Mouse (Mus musculus) MEL (cell line): Measurements from ENCODE around the gene Tubg2. TPM values are rescaled to one million over a fixed set of nuclear protein-coding genes. Genes with fewer than 3 reads are reported as not detected.
A peak's percentile ranks its signal among the peaks of the same experiment; 100 is the strongest.

Experiments
- DNase-seq: peaks from one replicate; pipeline ENCODE4 v3.0.0; 2011; ENCODE audit warnings: low read depth, low spot score
- H3K27ac ChIP-seq: 2 replicates; pipeline ENCODE4 v1.5.1; 2012; ENCODE audit warnings: low read depth, mild to moderate bottlenecking, control low read depth, low read length, moderate library complexity; ENCODE audit not compliant: control insufficient read depth
- H3K27me3 ChIP-seq, 2 experiments: fragments of 150-350 bp in 1 of 2; sonication (generic) in 1 of 2; 2 replicates each; pipeline ENCODE4 v1.6.1; 2012; ENCODE audit warnings: low read length in 2 of 2, mild to moderate bottlenecking in 2 of 2, improper control_type of control experiment in 1 of 2, moderate library complexity in 1 of 2; ENCODE audit not compliant: insufficient read depth in 2 of 2, control insufficient read depth in 1 of 2
- H3K36me3 ChIP-seq, 2 experiments: 2 replicates each; pipeline ENCODE4 v1.6.1; 2012 to 2014; ENCODE audit warnings: low read length in 2 of 2, improper control_type of control experiment in 1 of 2, inconsistent platforms in 1 of 2, mild to moderate bottlenecking in 1 of 2; ENCODE audit not compliant: insufficient read depth in 2 of 2, control insufficient read depth in 1 of 2
- H3K4me1 ChIP-seq, 2 experiments: fragments of 150-350 bp in 1 of 2; sonication (generic) in 1 of 2; 2 replicates each; pipeline ENCODE4 v1.6.1; 2012; ENCODE audit warnings: low read length in 2 of 2, improper control_type of control experiment in 1 of 2, mild to moderate bottlenecking in 1 of 2; ENCODE audit not compliant: insufficient read depth in 2 of 2, control insufficient read depth in 1 of 2
- H3K4me3 ChIP-seq, 2 experiments: fragments of 150-350 bp in 1 of 2; sonication (generic) in 1 of 2; 2 replicates each; pipeline ENCODE4 v1.5.1; 2012; ENCODE audit warnings: low read depth in 2 of 2, low read length in 2 of 2, mild to moderate bottlenecking in 2 of 2, moderate library complexity in 2 of 2, control low read depth in 1 of 2, improper control_type of control experiment in 1 of 2; ENCODE audit not compliant: control insufficient read depth in 1 of 2, insufficient read depth in 1 of 2
- H3K79me2 ChIP-seq: 2 replicates; pipeline ENCODE4 v1.6.1; 2012; ENCODE audit warnings: mild to moderate bottlenecking, low read length, moderate library complexity; ENCODE audit not compliant: control insufficient read depth, poor library complexity, insufficient read depth
- H3K9ac ChIP-seq: 2 replicates; pipeline ENCODE4 v1.6.1; 2012; ENCODE audit warnings: low read depth, mild to moderate bottlenecking, control low read depth, low read length, moderate library complexity; ENCODE audit not compliant: control insufficient read depth, poor library complexity, severe bottlenecking
- H3K9me3 ChIP-seq: fragments of 150-350 bp; sonication (generic); replicated peaks from 2 replicates; pipeline ENCODE4 v1.6.1; 2012; ENCODE audit warnings: mild to moderate bottlenecking, low read length, improper control_type of control experiment, moderate library complexity; ENCODE audit not compliant: insufficient read depth
- E2F4 ChIP-seq: IDR thresholded peaks from 2 replicates; pipeline ENCODE4 v1.6.1; 2011; ENCODE audit warnings: low read depth, low read length, improper control_type of control experiment, borderline replicate concordance
- ELF1 ChIP-seq: IDR thresholded peaks from 2 replicates; pipeline ENCODE4 v1.6.1; 2014; ENCODE audit warnings: low read depth, mild to moderate bottlenecking, inconsistent platforms, low read length, improper control_type of control experiment, moderate library complexity
- EP300 ChIP-seq, 2 experiments: IDR thresholded peaks; 2 replicates each; pipeline ENCODE4 v1.6.1; 2011; ENCODE audit warnings: improper control_type of control experiment in 2 of 2, low read length in 2 of 2, low read depth in 1 of 2, mild to moderate bottlenecking in 1 of 2
- ETS1 ChIP-seq: IDR thresholded peaks from 2 replicates; pipeline ENCODE4 v1.6.1; 2012; ENCODE audit warnings: low read depth, mild to moderate bottlenecking, inconsistent platforms, low read length, improper control_type of control experiment, moderate library complexity
- GATA1 ChIP-seq: IDR thresholded peaks from 2 replicates; pipeline ENCODE4 v1.6.1; 2011; ENCODE audit warnings: low read depth, low read length, improper control_type of control experiment
- JUND ChIP-seq: IDR thresholded peaks from 2 replicates; pipeline ENCODE4 v1.6.1; 2011; ENCODE audit warnings: low read depth, mild to moderate bottlenecking, improper control_type of control experiment, low read length
- KAT2A ChIP-seq: conservative IDR thresholded peaks from 2 replicates; pipeline ENCODE4 v1.6.1; 2012; ENCODE audit warnings: low read depth, low read length, improper control_type of control experiment, inconsistent platforms
- MAX ChIP-seq: IDR thresholded peaks from 2 replicates; pipeline ENCODE4 v1.6.1; 2011; ENCODE audit warnings: low read length, improper control_type of control experiment
- MAZ ChIP-seq: IDR thresholded peaks from 2 replicates; pipeline ENCODE4 v1.6.1; 2012; ENCODE audit warnings: low read depth, mild to moderate bottlenecking, inconsistent platforms, low read length, improper control_type of control experiment
- MEF2A ChIP-seq: IDR thresholded peaks from 2 replicates; pipeline ENCODE4 v1.6.1; 2014; ENCODE audit warnings: low read depth, mild to moderate bottlenecking, inconsistent platforms, low read length, improper control_type of control experiment; ENCODE audit not compliant: poor library complexity, insufficient replicate concordance, severe bottlenecking; ENCODE audit errors: extremely low read depth
- MXI1 ChIP-seq: IDR thresholded peaks from 2 replicates; pipeline ENCODE4 v1.6.1; 2011; ENCODE audit warnings: mild to moderate bottlenecking, low read depth, low read length, improper control_type of control experiment
- MYB ChIP-seq: IDR thresholded peaks from 2 replicates; pipeline ENCODE4 v1.6.1; 2011; ENCODE audit warnings: mild to moderate bottlenecking, low read depth, low read length, improper control_type of control experiment
- NELFE ChIP-seq: IDR thresholded peaks from 2 replicates; pipeline ENCODE4 v1.6.1; 2011; ENCODE audit warnings: low read depth, low read length, improper control_type of control experiment
- NRF1 ChIP-seq: IDR thresholded peaks from 2 replicates; pipeline ENCODE4 v1.6.1; 2014; ENCODE audit warnings: low read depth, mild to moderate bottlenecking, inconsistent platforms, low read length, improper control_type of control experiment, moderate library complexity; ENCODE audit not compliant: poor library complexity, insufficient read depth, severe bottlenecking
- POLR2A ChIP-seq, 2 experiments: IDR thresholded peaks; 2 replicates each; pipeline ENCODE4 v1.6.1; 2011 to 2012; ENCODE audit warnings: low read length in 2 of 2, mild to moderate bottlenecking in 2 of 2, control low read depth in 1 of 2, improper control_type of control experiment in 1 of 2, low read depth in 1 of 2, moderate library complexity in 1 of 2; ENCODE audit not compliant: control insufficient read depth in 1 of 2, insufficient read depth in 1 of 2, poor library complexity in 1 of 2
- POLR2AphosphoS2 ChIP-seq: IDR thresholded peaks from 2 replicates; pipeline ENCODE4 v1.6.1; 2011; ENCODE audit warnings: low read length, improper control_type of control experiment
- POLR2AphosphoS5 ChIP-seq: IDR thresholded peaks from 2 replicates; pipeline ENCODE4 v1.6.1; 2012; ENCODE audit warnings: low read depth, borderline replicate concordance, mild to moderate bottlenecking, inconsistent platforms, low read length, moderate library complexity, mixed read lengths
- TAL1 ChIP-seq: IDR thresholded peaks from 2 replicates; pipeline ENCODE4 v1.6.1; 2012; ENCODE audit warnings: mild to moderate bottlenecking, inconsistent platforms, low read length, moderate library complexity, mixed read lengths
- TBP ChIP-seq: IDR thresholded peaks from 2 replicates; pipeline ENCODE4 v1.8.0; 2011; ENCODE audit warnings: low read depth, low read length, improper control_type of control experiment
- TCF12 ChIP-seq: IDR thresholded peaks from 2 replicates; pipeline ENCODE4 v1.6.1; 2014; ENCODE audit warnings: low read depth, mild to moderate bottlenecking, inconsistent platforms, low read length, improper control_type of control experiment, moderate library complexity
- USF1 ChIP-seq: IDR thresholded peaks from 2 replicates; pipeline ENCODE4 v1.6.1; 2014; ENCODE audit warnings: low read depth, mild to moderate bottlenecking, inconsistent platforms, low read length, improper control_type of control experiment, moderate library complexity
- ZKSCAN1 ChIP-seq: IDR thresholded peaks from 2 replicates; pipeline ENCODE4 v1.6.1; 2012; ENCODE audit warnings: low read depth, mild to moderate bottlenecking, inconsistent platforms, low read length, improper control_type of control experiment, moderate library complexity
- polyA plus RNA-seq, 2 experiments: library from polyadenylated mRNA; stranded (reverse) in 1 of 2; unstranded in 1 of 2; fragments of >175 nt in 1 of 2; fragments of >200 nt in 1 of 2; gene quantifications; 2 replicates each; pipeline versions ENCODE4 v1.2.1 to v1.2.4; 2012; ENCODE audit warnings: low replicate concordance in 2 of 2, low read depth in 1 of 2; ENCODE audit not compliant: insufficient read length in 2 of 2, insufficient read depth in 1 of 2, missing spikeins in 1 of 2
- total RNA-seq: library from RNA; depleted of rRNA; stranded (reverse); fragments of 300-350 nt; gene quantifications from 2 replicates; pipeline ENCODE4 v1.2.3, GENCODE M21; 2012

The Tubg2 gene
- total and polyA plus RNA-seq, 3 experiments = not detected

- peak; percentile 37; the same call in 1 of the 2 replicates for TF ChIP-seq KAT2A
- peak; percentile 34; the same call in 1 of the 2 replicates for TF ChIP-seq NELFE
- no peak for TF ChIP-seq USF1
These were observed 33.9 kb downstream of the Tubg2 start (continued) for GRCm38 (mm10) chr11:101189495-101190180.

GRCm38 (mm10) chr11:101190181-101190912 lies 34.6 kb downstream of the Tubg2 start:
- H3K79me2 ChIP-seq = no peaks in the 10 kb centered on the region
- no peaks in the 10 kb centered on the region for H3K27me3 ChIP-seq
- H3K4me1 ChIP-seq = peaks cover 10 to 26% of the 10 kb centered on the region in 2 experiments
- peak overlapping the region; percentile 69 for H3K27ac ChIP-seq
- H3K4me3 ChIP-seq = no peak overlapping the region; a peak in 1 of 4 replicates
- peak overlapping the region; percentile 53 for H3K9ac ChIP-seq
- no peak for DNase-seq
- H3K9me3 ChIP-seq = no peaks in the 10 kb centered on the region
- peaks cover 0 to 23% of the 10 kb centered on the region in 2 experiments; a peak in 2 of 4 replicates for H3K36me3 ChIP-seq
- TF ChIP-seq ELF1 = no peak
- TF ChIP-seq GATA1 = no peak
- TF ChIP-seq MAX = peak; percentile 56
- peak; percentile 7; the same call in 1 of the 2 replicates for TF ChIP-seq KAT2A
- TF ChIP-seq MEF2A = no peak
- TF ChIP-seq MYB = no peak
- TF ChIP-seq JUND = 0 out of 2 replicates have a peak, but pooled peaks have one; percentile 9
- no peak for TF ChIP-seq POLR2AphosphoS5
- no peak for TF ChIP-seq ZKSCAN1
- 0 out of 2 replicates have a peak, but pooled peaks have one; percentile 0 for TF ChIP-seq USF1
- TF ChIP-seq ETS1 = no peak
- TF ChIP-seq NELFE = peak; percentile 10; the same call in 1 of the 2 replicates
- no peak for TF ChIP-seq EP300 (IDR thresholded peaks at IDR 0.05; ENCODE audit: low read depth in 1 of 2, low read length in 2 of 2)
- peak; percentile 4; the same call in 1 of the 2 replicates for TF ChIP-seq MAZ
- peak; percentile 62 for TF ChIP-seq NRF1
- peak in 1 of 2 experiments; percentile 2; a peak in 1 of 4 replicates for TF ChIP-seq POLR2A (IDR thresholded peaks at IDR 0.05; ENCODE audit: control insufficient read depth in 1 of 2, insufficient read depth in 1 of 2, low read depth in 1 of 2, low read length in 2 of 2, poor library complexity in 1 of 2)
- no peak for TF ChIP-seq TCF12
- TF ChIP-seq POLR2AphosphoS2 = peak; percentile 54; the same call in 1 of the 2 replicates
- peak; percentile 17; the same call in 1 of the 2 replicates for TF ChIP-seq TAL1
- TF ChIP-seq E2F4 = no peak
- no peak for TF ChIP-seq TBP
- no peak; the same call in 1 of the 2 replicates for TF ChIP-seq MXI1
